Mouse (Mus musculus) liver, embryonic 14.5 days (tissue): ENCODE results near the gene Ptprn2.

Experiments
- CTCF ChIP-seq: IDR thresholded peaks from 2 replicates; pipeline ENCODE4 v1.5.1; 2016; ENCODE audit warnings: antibody characterized with exemption, low read depth, control low read depth
- EP300 ChIP-seq: IDR thresholded peaks from 2 replicates; pipeline ENCODE4 v1.6.1; 2016; ENCODE audit warnings: antibody characterized with exemption, low read depth

- no peak for TF ChIP-seq CTCF
- no peak for TF ChIP-seq EP300
These were observed 593.4 kb downstream of the Ptprn2 start for GRCm38 (mm10) chr12:117078945-117079344.
